Mouse (Mus musculus) adrenal gland, postnatal 25 days (tissue): ENCODE results near the gene Mettl23. TPM values are rescaled to one million over a fixed set of nuclear protein-coding genes. Genes with fewer than 3 reads are reported as not detected.

ENCODE experiments used
- DNase-seq: peaks from one replicate; pipeline ENCODE4 v3.0.0; 2021; ENCODE audit warnings: mixed read lengths
- long read RNA-seq: library from polyadenylated mRNA; stranded (forward); transcript quantifications from one replicate; pipeline ENCODE4 v2.0.0, GENCODE M21; 2021
- total RNA-seq: library from RNA; stranded (reverse); gene quantifications from 2 replicates; pipeline ENCODE4 v1.2.3, GENCODE M21; 2021

The Mettl23 gene
- total RNA-seq: 21.7 and 29.6 TPM in 2 replicates
- long read RNA-seq, transcript Mettl23-201 (5 exons, 1,276 nt): major isoform, 18 of 52 reads
- long read RNA-seq, partial matches to known transcripts: 3 of 52 reads
- long read RNA-seq, other reads (novel, unspliced or antisense): 28 of 52 reads

- DNase-seq: peak; percentile 95
Observed at GRCm38 (mm10) chr11:116843261-116844233, at the start of gene Mettl23, which contains the start of gene Jmjd6. Gene Mettl23 (plus strand): TSS chr11:116843278. Gene Jmjd6 (minus strand): TSS chr11:116843449.

- DNase-seq: no peak
Observed at GRCm38 (mm10) chr11:116799364-116799763, 43.7 kb upstream of the Mettl23 start.

- DNase-seq: no peak
Observed at GRCm38 (mm10) chr11:116801106-116801505, 42.0 kb upstream of the Mettl23 start.

- no peak for DNase-seq
Observed at GRCm38 (mm10) chr11:116802709-116803108, 40.4 kb upstream of the Mettl23 start.

GRCm38 (mm10) chr11:116806136-116807071, 36.7 kb upstream of the Mettl23 start:
- DNase-seq: no peak

- no peak for DNase-seq
Observed at GRCm38 (mm10) chr11:116807116-116807515, 36.0 kb upstream of the Mettl23 start.

GRCm38 (mm10) chr11:116807526-116807925, 35.6 kb upstream of the Mettl23 start:
- DNase-seq: no peak

GRCm38 (mm10) chr11:116807938-116808606, 35.0 kb upstream of the Mettl23 start:
- peak; percentile 83 for DNase-seq

- DNase-seq: no peak
Observed at GRCm38 (mm10) chr11:116808811-116809395, 34.2 kb upstream of the Mettl23 start.

GRCm38 (mm10) chr11:116809520-116809919, 33.6 kb upstream of the Mettl23 start:
- no peak for DNase-seq

- DNase-seq: no peak
Observed at GRCm38 (mm10) chr11:116810528-116810927, 32.5 kb upstream of the Mettl23 start.

- DNase-seq: peak; percentile 67
Observed at GRCm38 (mm10) chr11:116810983-116811901, 31.8 kb upstream of the Mettl23 start.

- DNase-seq: no peak
Observed at GRCm38 (mm10) chr11:116812793-116813529, 30.1 kb upstream of the Mettl23 start.

GRCm38 (mm10) chr11:116813610-116814009, 29.5 kb upstream of the Mettl23 start:
- DNase-seq: no peak

GRCm38 (mm10) chr11:116814076-116814883, 28.8 kb upstream of the Mettl23 start:
- no peak for DNase-seq

- DNase-seq: no peak
Observed at GRCm38 (mm10) chr11:116814884-116815415, 28.1 kb upstream of the Mettl23 start.

GRCm38 (mm10) chr11:116816769-116817168, 26.3 kb upstream of the Mettl23 start:
- peak; percentile 26 for DNase-seq

- DNase-seq: no peak
Observed at GRCm38 (mm10) chr11:116817567-116817966, 25.5 kb upstream of the Mettl23 start.
